Mouse (Mus musculus): ENCODE data around the gene Slc44a4. TPM values are rescaled to one million over a fixed set of nuclear protein-coding genes. Genes with fewer than 3 reads are reported as not detected.
"Not testable (repeated sequence)": the region's sequence is repeated elsewhere in the genome, so short reads cannot be mapped to it uniquely, and the experiment has no call there.

Gene Slc44a4
- polyA plus RNA-seq, 1 experiment from 2014 or later, result not detected

DNA sequence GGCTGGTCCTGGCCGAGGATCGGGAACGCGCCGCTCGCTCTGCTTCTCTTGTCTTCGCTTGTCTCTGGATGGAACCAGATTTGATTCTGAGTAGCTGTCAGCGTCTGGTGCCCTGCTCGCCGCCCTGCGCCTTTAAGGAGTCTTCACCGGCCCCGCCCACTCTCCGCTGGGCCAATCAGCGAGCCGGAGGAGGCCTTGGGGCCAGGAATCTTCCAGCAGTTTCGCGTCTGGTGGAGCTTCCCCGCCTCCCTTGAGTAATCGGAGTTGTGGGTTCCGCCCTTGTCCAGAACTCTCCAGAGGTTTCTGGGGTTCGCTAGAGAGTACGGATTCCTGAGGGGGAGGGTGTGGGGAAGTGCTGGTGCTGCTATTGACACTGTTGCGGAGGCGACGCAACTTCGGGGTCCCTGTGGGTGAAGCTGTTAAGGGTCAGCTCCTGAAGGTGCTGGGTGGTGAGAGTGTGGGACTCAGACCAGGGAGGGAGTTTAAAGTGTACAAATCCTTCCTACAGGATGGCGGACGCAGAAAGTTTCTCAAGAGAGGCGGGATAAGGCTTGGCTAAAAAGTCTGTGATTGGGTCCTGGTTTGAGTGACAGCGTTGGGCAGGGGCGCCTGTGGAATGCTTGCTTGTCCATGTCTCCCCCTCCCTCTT, 45.0 kb downstream of the Slc44a4 start, which contains the start of gene Hspa1b:
Gene Hspa1b (minus strand): TSS at position 109 of the 649 bp plus-strand sequence.
- peaks cover 11% of the 10 kb centered on the region for H3K4me1 ChIP-seq (replicated peaks)
- not testable (repeated sequence) for H3K36me3 ChIP-seq, H3K9me3 ChIP-seq
- peaks cover 63% of the 10 kb centered on the region for H3K27me3 ChIP-seq
- peak; percentile 92 for ATAC-seq (ENCODE audit: low FRiP score)
- H3K4me2 ChIP-seq, result peak within 1 kb of the TSS; percentile 71
- peak within 1 kb of the TSS; percentile 82 for H3K27ac ChIP-seq
- H3K4me3 ChIP-seq, result peak within 1 kb of the TSS; percentile 44
- H3K9ac ChIP-seq, result peak within 1 kb of the TSS; percentile 60; the same call in 1 of the 2 replicates
- 0% methylated on average over 32 of the region's 32 CpGs for WGBS

- no peak overlapping the region for H3K27ac ChIP-seq
- H3K36me3 ChIP-seq, result no peaks in the 10 kb centered on the region
- peak overlapping the region; percentile 56; the same call in 1 of the 2 replicates for H3K9ac ChIP-seq
- H3K4me1 ChIP-seq (replicated peaks), result peaks cover 11% of the 10 kb centered on the region
- peak overlapping the region; percentile 44 for H3K4me3 ChIP-seq
- WGBS, result 14% methylated on average over 12 of the region's 12 CpGs
- no peaks in the 10 kb centered on the region for H3K9me3 ChIP-seq
- ATAC-seq (ENCODE audit: low FRiP score), result 0 out of 2 replicates have a peak, but pooled peaks have one; percentile 7
- peaks cover 63% of the 10 kb centered on the region for H3K27me3 ChIP-seq
- H3K4me2 ChIP-seq, result peak overlapping the region; percentile 71
Measured at GRCm38 (mm10) chr17:34959881-34960515, 45.7 kb downstream of the Slc44a4 start.

GRCm38 (mm10) chr17:34960702-34961493, 46.6 kb downstream of the Slc44a4 start:
- H3K4me2 ChIP-seq, result no peak overlapping the region
- H3K36me3 ChIP-seq, result no peaks in the 10 kb centered on the region
- no peaks in the 10 kb centered on the region for H3K9me3 ChIP-seq
- no peak overlapping the region for H3K4me3 ChIP-seq
- no peak overlapping the region for H3K27ac ChIP-seq
- H3K9ac ChIP-seq, result no peak overlapping the region
- no peak for ATAC-seq (ENCODE audit: low FRiP score)
- H3K27me3 ChIP-seq, result peaks cover 63% of the 10 kb centered on the region
- H3K4me1 ChIP-seq (replicated peaks), result peaks cover 11% of the 10 kb centered on the region

GRCm38 (mm10) chr17:34962125-34962524, 47.9 kb downstream of the Slc44a4 start:
- Histone ChIP-seq H3K36me3 (no peaks in the 10 kb centered on the region), H3K27me3 (peaks cover 62% of the 10 kb centered on the region), H3K9me3 (no peaks in the 10 kb centered on the region), H3K9ac (no peak overlapping the region), H3K4me1 (replicated peaks) (peaks cover 11% of the 10 kb centered on the region), H3K27ac (no peak overlapping the region), H3K4me2 (no peak overlapping the region), H3K4me3 (no peak overlapping the region)
- 37% methylated on average over 3 of the region's 3 CpGs for WGBS
- ATAC-seq (ENCODE audit: low FRiP score), result no peak

DNA sequence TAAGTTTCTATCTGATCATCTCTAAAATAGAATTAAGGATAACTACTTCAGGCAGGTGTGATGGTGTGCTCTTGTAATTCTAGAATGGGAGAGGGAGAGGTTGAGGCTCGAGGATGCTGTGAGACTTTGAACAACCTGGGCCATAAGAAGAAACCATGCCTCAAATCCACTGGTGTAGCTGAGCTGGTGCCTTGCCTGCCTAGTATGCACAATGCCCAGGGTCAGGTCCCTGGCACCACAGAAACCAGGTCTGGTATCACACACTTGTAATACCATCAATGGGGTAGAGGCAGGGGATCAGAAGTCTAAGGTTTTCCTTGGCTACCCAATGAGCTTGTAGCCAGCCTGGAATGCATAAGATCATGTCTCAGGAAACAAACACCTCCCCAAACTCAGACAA, 48.6 kb downstream of the Slc44a4 start:
- 67% methylated on average over 1 of the region's 1 CpGs for WGBS
- ATAC-seq (ENCODE audit: low FRiP score), result no peak
- peaks cover 69% of the 10 kb centered on the region for H3K27me3 ChIP-seq
- no peaks in the 10 kb centered on the region for H3K36me3 ChIP-seq
- H3K4me1 ChIP-seq (replicated peaks), result peaks cover 11% of the 10 kb centered on the region
- no peak overlapping the region for H3K4me2 ChIP-seq
- H3K27ac ChIP-seq, result no peak overlapping the region
- H3K9me3 ChIP-seq, result no peaks in the 10 kb centered on the region
- no peak overlapping the region for H3K9ac ChIP-seq
- H3K4me3 ChIP-seq, result no peak overlapping the region

DNA sequence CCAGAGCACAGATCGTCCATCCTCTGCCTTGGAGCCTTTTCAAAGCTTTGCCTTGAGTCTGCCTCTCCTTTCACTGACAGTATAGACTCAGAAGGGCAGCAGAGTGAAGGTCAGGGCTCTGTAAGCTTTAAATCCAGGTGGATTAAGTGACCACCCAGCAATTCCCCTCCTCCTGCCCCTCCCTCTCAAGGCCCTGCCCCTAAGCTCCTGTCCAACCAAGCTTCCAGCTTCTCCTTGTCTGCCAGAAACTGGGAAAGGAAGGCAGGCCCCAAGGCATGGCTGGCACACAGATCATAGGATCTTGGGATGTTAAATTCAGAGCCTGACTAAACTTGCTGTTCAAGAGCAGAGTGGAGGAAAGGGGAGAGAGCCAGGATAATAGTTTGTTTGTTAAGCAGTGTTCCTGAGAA, 50.4 kb downstream of the Slc44a4 start:
- Histone ChIP-seq H3K27me3 (peaks cover 84% of the 10 kb centered on the region), H3K9ac (peak overlapping the region; percentile 46; the same call in 1 of the 2 replicates)
- WGBS, result 16% methylated on average over 1 of the region's 1 CpGs

GRCm38 (mm10) chr17:34965627-34966026, 51.4 kb downstream of the Slc44a4 start:
- 84% methylated on average over 5 of the region's 5 CpGs for WGBS
- no peaks in the 10 kb centered on the region for H3K4me1 ChIP-seq (replicated peaks)
- no peak overlapping the region for H3K9ac ChIP-seq
- peaks cover 83% of the 10 kb centered on the region for H3K27me3 ChIP-seq
- H3K9me3 ChIP-seq, result no peaks in the 10 kb centered on the region
- H3K27ac ChIP-seq, result no peak overlapping the region
- H3K36me3 ChIP-seq, result no peaks in the 10 kb centered on the region
- ATAC-seq (ENCODE audit: low FRiP score), result no peak
- H3K4me3 ChIP-seq, result no peak overlapping the region
- H3K4me2 ChIP-seq, result no peak overlapping the region

More for the DNA sequence above, 50.4 kb downstream of the Slc44a4 start:
- H3K4me3 ChIP-seq, result no peak overlapping the region
- H3K27ac ChIP-seq, result no peak overlapping the region
- no peak for ATAC-seq (ENCODE audit: low FRiP score)
- H3K4me1 ChIP-seq (replicated peaks), result peaks cover 7% of the 10 kb centered on the region
- no peaks in the 10 kb centered on the region for H3K36me3 ChIP-seq
- no peak overlapping the region for H3K4me2 ChIP-seq
- H3K9me3 ChIP-seq, result no peaks in the 10 kb centered on the region

GRCm38 (mm10) chr17:34969822-34970221, 55.6 kb downstream of the Slc44a4 start, which contains the start of gene Gm20481:
TSS of gene Gm20481 (plus strand) at chr17:34969912.
- 69% methylated on average over 6 of the region's 11 CpGs for WGBS
- H3K4me3 ChIP-seq; ATAC-seq (ENCODE audit: low FRiP score); H3K27ac ChIP-seq; H3K4me2 ChIP-seq; H3K4me1 ChIP-seq (replicated peaks); H3K9ac ChIP-seq; H3K9me3 ChIP-seq; H3K36me3 ChIP-seq: not testable (repeated sequence)
- H3K27me3 ChIP-seq, result peaks cover 64% of the 10 kb centered on the region

DNA sequence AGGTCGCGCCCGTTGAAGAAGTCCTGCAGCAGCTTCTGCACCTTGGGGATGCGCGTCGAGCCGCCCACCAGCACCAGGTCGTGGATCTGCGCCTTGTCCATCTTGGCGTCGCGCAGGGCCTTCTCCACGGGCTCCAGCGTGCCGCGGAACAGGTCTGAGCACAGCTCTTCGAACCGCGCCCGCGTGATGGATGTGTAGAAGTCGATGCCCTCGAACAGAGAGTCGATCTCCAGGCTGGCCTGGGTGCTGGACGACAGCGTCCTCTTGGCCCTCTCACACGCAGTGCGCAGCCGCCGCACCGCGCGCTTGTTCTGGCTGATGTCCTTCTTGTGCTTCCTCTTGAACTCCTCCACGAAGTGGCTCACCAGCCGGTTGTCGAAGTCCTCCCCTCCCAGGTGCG, 56.6 kb downstream of the Slc44a4 start:
- 37% methylated on average over 30 of the region's 37 CpGs for WGBS

DNA sequence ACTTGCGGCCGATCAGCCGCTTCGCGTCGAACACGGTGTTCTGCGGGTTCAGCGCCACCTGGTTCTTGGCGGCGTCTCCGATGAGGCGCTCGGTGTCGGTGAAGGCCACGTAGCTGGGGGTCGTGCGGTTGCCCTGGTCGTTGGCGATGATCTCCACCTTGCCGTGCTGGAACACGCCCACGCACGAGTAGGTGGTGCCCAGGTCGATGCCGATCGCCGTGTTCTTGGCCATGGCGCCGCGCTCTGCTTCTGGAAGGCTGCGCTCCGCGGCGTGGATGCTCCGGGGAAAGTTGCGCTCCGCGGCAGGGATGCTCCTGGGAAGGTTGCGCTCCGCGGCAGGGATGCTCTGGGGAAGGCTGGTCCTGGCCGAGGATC, 57.4 kb downstream of the Slc44a4 start:
- not testable (repeated sequence) for H3K9me3 ChIP-seq, H3K9ac ChIP-seq
- peak overlapping the region; percentile 58 for H3K4me2 ChIP-seq

More for the DNA sequence above, 56.6 kb downstream of the Slc44a4 start:
- peaks cover 54% of the 10 kb centered on the region for H3K27me3 ChIP-seq
- not testable (repeated sequence) for H3K9me3 ChIP-seq; H3K36me3 ChIP-seq; ATAC-seq (ENCODE audit: low FRiP score); H3K4me2 ChIP-seq; H3K4me3 ChIP-seq; H3K4me1 ChIP-seq (replicated peaks); H3K27ac ChIP-seq; H3K9ac ChIP-seq

GRCm38 (mm10) chr17:34972069-34972749, 57.9 kb downstream of the Slc44a4 start, which contains the start of the genes Hspa1a and Hspa1l:
TSS of gene Hspa1a (minus strand) at chr17:34972156.
TSS of gene Hspa1l (plus strand) at chr17:34972703.
- H3K36me3 ChIP-seq; H3K9me3 ChIP-seq; H3K4me1 ChIP-seq (replicated peaks); H3K27ac ChIP-seq: not testable (repeated sequence)
- WGBS, result under 1% methylated on average over 30 of the region's 33 CpGs
- Histone ChIP-seq H3K27me3 (peaks cover 46% of the 10 kb centered on the region), H3K4me3 (peak within 1 kb of the TSS; percentile 41), H3K9ac (peak within 1 kb of the TSS; percentile 35; the same call in 1 of the 2 replicates), H3K4me2 (peak within 1 kb of the TSS; percentile 58)
- ATAC-seq (ENCODE audit: low FRiP score), result peak; percentile 94

More for the DNA sequence above, 57.4 kb downstream of the Slc44a4 start:
- 8% methylated on average over 23 of the region's 43 CpGs for WGBS
- peaks cover 48% of the 10 kb centered on the region for H3K27me3 ChIP-seq
- H3K36me3 ChIP-seq; H3K4me1 ChIP-seq (replicated peaks); H3K27ac ChIP-seq: not testable (repeated sequence)
- H3K4me3 ChIP-seq, result peak overlapping the region; percentile 41
- peak; percentile 62 for ATAC-seq (ENCODE audit: low FRiP score)

Measured in hindbrain, embryonic 13.5 days (tissue).